Mouse (Mus musculus) mammary gland, adult 2 months (tissue): ENCODE data around the gene Siah2. TPM values are rescaled to one million over a fixed set of nuclear protein-coding genes. Genes with fewer than 3 reads are reported as not detected.

Experiments used
- polyA plus RNA-seq: library from polyadenylated mRNA; depleted of rRNA; stranded (reverse); fragments of >200 nt; gene quantifications from 2 replicates; pipeline ENCODE4 v1.2.3, GENCODE M21; 2012; ENCODE audit warnings: low replicate concordance; rRNA removed

The Siah2 gene
- 13.9 and 28.7 TPM in 2 replicates for polyA plus RNA-seq

DNA sequence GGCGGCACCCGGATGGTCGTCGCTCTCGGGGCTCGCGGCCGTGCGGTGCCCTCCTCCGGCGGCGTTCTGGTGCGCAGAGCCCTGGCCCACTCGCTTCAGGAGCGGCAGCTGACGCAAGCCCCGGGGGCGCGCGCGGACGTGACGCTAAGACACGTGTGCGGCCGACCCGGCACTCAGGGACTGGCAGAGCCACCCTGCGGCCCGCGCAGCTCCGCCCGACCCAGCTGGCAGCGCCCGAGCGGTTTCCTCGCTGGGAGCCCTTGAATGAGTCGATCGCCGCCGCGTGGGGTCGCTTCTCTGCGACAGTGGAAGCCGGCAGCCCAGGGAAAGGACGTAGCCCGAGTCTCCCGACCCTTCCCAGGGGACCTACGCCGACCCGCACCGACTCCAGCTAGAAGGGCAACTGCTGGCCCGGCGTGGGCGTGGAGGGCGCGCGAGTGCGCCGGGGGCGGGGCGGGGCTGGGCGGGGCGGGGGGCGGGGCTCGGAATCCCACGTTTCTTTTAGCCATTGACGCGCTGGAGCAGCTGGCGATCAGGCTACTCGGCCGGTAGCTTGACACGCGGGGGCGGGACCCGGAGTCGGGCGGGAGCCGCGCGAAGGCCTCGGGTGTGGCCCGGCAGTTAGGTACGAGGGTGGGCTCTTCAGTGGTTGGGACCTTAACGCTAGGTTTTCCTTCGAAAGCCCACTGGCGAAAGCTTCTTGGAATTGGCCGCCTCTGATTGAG, at the start of gene Siah2:
Siah2 (minus strand) TSS at position 404 of the 725 bp plus-strand sequence.

DNA sequence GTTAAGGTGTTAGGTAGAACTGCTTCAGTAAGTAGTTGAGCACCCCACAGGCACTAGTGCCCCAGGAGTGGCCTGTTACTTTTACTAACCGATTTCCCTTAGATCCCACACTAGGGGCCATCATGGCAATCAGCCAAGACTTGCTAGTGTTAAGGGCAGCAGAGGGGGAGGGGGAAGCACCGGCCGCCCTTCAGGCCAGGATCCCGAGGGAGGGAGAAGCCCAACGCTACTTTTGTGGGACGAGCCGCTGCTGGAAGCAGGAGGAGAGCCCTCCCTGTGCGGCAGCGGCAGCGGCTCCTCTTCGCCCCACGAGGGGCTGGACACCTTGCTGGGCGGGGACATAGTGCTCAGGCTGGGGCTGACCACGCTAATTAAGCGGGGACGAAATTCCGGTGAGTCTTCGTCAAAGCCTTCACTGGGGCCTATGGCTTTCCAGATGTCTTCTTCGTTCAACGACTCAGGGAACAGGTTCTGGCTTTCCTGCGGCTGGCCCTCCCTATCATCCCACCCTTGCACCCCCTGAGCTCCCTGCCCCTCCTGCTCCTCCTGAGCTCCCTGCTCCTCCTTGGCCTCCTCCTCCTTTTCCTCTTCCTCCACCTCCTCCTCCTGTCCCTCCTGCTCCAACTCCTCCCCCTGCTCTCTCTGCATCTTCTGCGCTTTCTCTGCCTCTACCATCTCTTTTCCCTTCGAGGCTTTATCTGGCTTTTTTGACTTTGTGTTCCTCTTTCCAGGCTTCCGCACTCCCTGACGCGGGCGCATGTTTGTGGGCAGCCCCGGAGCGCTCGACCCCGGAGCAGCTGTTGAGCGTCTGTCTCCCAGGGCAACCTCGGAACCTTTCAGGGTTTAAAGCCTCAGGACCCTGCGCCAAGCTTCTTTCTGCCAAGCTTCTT, 55.5 kb downstream of the Siah2 start, which contains the start of gene Erich6:
Erich6 (minus strand) TSS at position 802 of the 890 bp plus-strand sequence.

Other genes with a start within 250 kb of the Siah2 start
- gene Eif2a, start 166.6 kb downstream of the Siah2 start, polyA plus RNA-seq = 3.7 and 12.6 TPM in 2 replicates
- gene Serp1, start 166.5 kb downstream of the Siah2 start, polyA plus RNA-seq = 23.3 and 60.1 TPM in 2 replicates
- 27.4 and 64.2 TPM in 2 replicates for gene Selenot, start 115.8 kb downstream of the Siah2 start, polyA plus RNA-seq
- 0.07 TPM in 1 of 2 replicates, not detected in the other for gene Erich6, start 55.2 kb downstream of the Siah2 start, polyA plus RNA-seq
- gene Mindy4b-ps, start 129.9 kb upstream of the Siah2 start, polyA plus RNA-seq = not detected in 2 replicates
- not detected in 2 replicates for gene Clrn1, start 192.9 kb upstream of the Siah2 start, polyA plus RNA-seq